Mouse (Mus musculus) mature B cell (primary cell): ENCODE data around the gene Alpi.

Source experiments
- in situ Hi-C: fragments of 300-500 bp; cut with MboI; formaldehyde crosslinking; loops from 2 replicates; pipeline ENCODE4 v1.14.3; 2019

The Alpi gene

GRCm38 (mm10) chr1:87101411-87101810, at the start of gene Alpi:
TSS of gene Alpi (minus strand) at chr1:87101606.
- in situ Hi-C loops = no loop called here

- in situ Hi-C loops = no loop called here
Observed at GRCm38 (mm10) chr1:87149422-87149821, 48.0 kb upstream of the Alpi start.

GRCm38 (mm10) chr1:87143141-87143540, 41.7 kb upstream of the Alpi start:
- in situ Hi-C loops = no loop called here

- in situ Hi-C loops = no loop called here
Observed at GRCm38 (mm10) chr1:87142456-87142855, 41.0 kb upstream of the Alpi start.

GRCm38 (mm10) chr1:87141550-87141949, 40.1 kb upstream of the Alpi start:
- in situ Hi-C loops = no loop called here

- in situ Hi-C loops = no loop called here
Observed at GRCm38 (mm10) chr1:87131803-87132202, 30.4 kb upstream of the Alpi start.

- in situ Hi-C loops = no loop called here
Observed at GRCm38 (mm10) chr1:87127206-87128030, 26.0 kb upstream of the Alpi start.

GRCm38 (mm10) chr1:87124673-87125072, 23.3 kb upstream of the Alpi start, which contains the start of gene Akp3:
TSS of gene Akp3 (plus strand) at chr1:87124973.
- in situ Hi-C loops = no loop called here

- in situ Hi-C loops = no loop called here
Observed at GRCm38 (mm10) chr1:87114784-87115183, 13.4 kb upstream of the Alpi start.

GRCm38 (mm10) chr1:87111719-87112354, 10.4 kb upstream of the Alpi start:
- in situ Hi-C loops = no loop called here

GRCm38 (mm10) chr1:87108564-87108963, 7.2 kb upstream of the Alpi start:
- in situ Hi-C loops = no loop called here

GRCm38 (mm10) chr1:87106536-87106935, 5.1 kb upstream of the Alpi start:
- in situ Hi-C loops = no loop called here

GRCm38 (mm10) chr1:87103936-87104335, 2.5 kb upstream of the Alpi start:
- in situ Hi-C loops = no loop called here

GRCm38 (mm10) chr1:87102114-87102513, 708 bp upstream of the Alpi start:
- in situ Hi-C loops = no loop called here

- in situ Hi-C loops = no loop called here
Observed at GRCm38 (mm10) chr1:87098358-87098975, 2.9 kb downstream of the Alpi start.

- in situ Hi-C loops = no loop called here
Observed at GRCm38 (mm10) chr1:87095642-87096041, 5.8 kb downstream of the Alpi start.

- in situ Hi-C loops = no loop called here
Observed at GRCm38 (mm10) chr1:87089828-87090227, 11.6 kb downstream of the Alpi start, which contains the start of gene Alppl2. TSS of gene Alppl2 (minus strand) at chr1:87089928.

- in situ Hi-C loops = no loop called here
Observed at GRCm38 (mm10) chr1:87089251-87089650, 12.2 kb downstream of the Alpi start.

GRCm38 (mm10) chr1:87086964-87087363, 14.4 kb downstream of the Alpi start:
- in situ Hi-C loops = no loop called here

- in situ Hi-C loops = no loop called here
Observed at GRCm38 (mm10) chr1:87086196-87086595, 15.2 kb downstream of the Alpi start.

- in situ Hi-C loops = no loop called here
Observed at GRCm38 (mm10) chr1:87073776-87074175, 27.6 kb downstream of the Alpi start.

- in situ Hi-C loops = no loop called here
Observed at GRCm38 (mm10) chr1:87070720-87071119, 30.7 kb downstream of the Alpi start.

GRCm38 (mm10) chr1:87060913-87061312, 40.5 kb downstream of the Alpi start:
- in situ Hi-C loops = no loop called here
